Mouse (Mus musculus) neural tube, embryonic 14.5 days (tissue): Measurements from ENCODE around the gene Bglap. TPM values are rescaled to one million over a fixed set of nuclear protein-coding genes. Genes with fewer than 3 reads are reported as not detected.
"Not testable (repeated sequence)": the region's sequence is repeated elsewhere in the genome, so short reads cannot be mapped to it uniquely, and the experiment has no call there.

Experiments
- ATAC-seq: fragments of 200-750 bp; cut with Nextera tagmentation; 2 replicates; pipeline ENCODE4 v1.8.0; 2017; ENCODE audit warnings: low read depth, mild to moderate bottlenecking, moderate TSS enrichment, moderate library complexity
- H3K27ac ChIP-seq: fragments of 300-500 bp; sonication (generic); 2 replicates; pipeline ENCODE4 v1.5.1; 2014; ENCODE audit warnings: low read depth, mild to moderate bottlenecking, control low read depth, low read length, moderate library complexity, mixed read lengths
- H3K27me3 ChIP-seq: fragments of 300-500 bp; sonication (generic); 2 replicates; pipeline ENCODE4 v1.6.1; 2014; ENCODE audit warnings: low read length; ENCODE audit not compliant: control insufficient read depth, insufficient read depth
- H3K36me3 ChIP-seq: fragments of 300-500 bp; sonication (generic); 2 replicates; pipeline ENCODE4 v1.6.1; 2014; ENCODE audit warnings: low read length, mixed read lengths; ENCODE audit not compliant: control insufficient read depth, insufficient read depth
- H3K4me1 ChIP-seq: fragments of 300-500 bp; sonication (generic); 2 replicates; pipeline ENCODE4 v1.6.1; 2014; ENCODE audit warnings: low read length; ENCODE audit not compliant: control insufficient read depth, insufficient read depth
- H3K4me2 ChIP-seq: fragments of 300-500 bp; sonication (generic); 2 replicates; pipeline ENCODE4 v1.6.1; 2014; ENCODE audit warnings: mild to moderate bottlenecking, low read depth, low read length, control low read depth
- H3K4me3 ChIP-seq: fragments of 300-500 bp; sonication (generic); 2 replicates; pipeline ENCODE4 v1.5.1; 2014; ENCODE audit warnings: low read depth, low read length, control low read depth, mixed read lengths
- H3K9ac ChIP-seq: fragments of 300-500 bp; sonication (generic); replicated peaks from 2 replicates; pipeline ENCODE4 v1.6.1; 2014; ENCODE audit warnings: low read depth, mild to moderate bottlenecking, control low read depth, low read length, mixed read lengths
- H3K9me3 ChIP-seq: fragments of 300-500 bp; sonication (generic); 2 replicates; pipeline ENCODE4 v1.6.1; 2016; ENCODE audit warnings: low read length; ENCODE audit not compliant: control insufficient read depth
- WGBS: fragments of 180-500 bp; shearing (Covaris S2); extraction: QIAGEN DNeasy Blood & Tissue Kit; methylation state at CpG from one replicate; pipeline ENCODE4 v1.1.7; 2014; 5-methylcytosine and 5-hydroxymethylcytosine counted together
- polyA plus RNA-seq: library from polyadenylated mRNA; unstranded; fragments of >200 nt; fragmentation: Nextera tagmentation; extraction: Ambion mirVana; gene quantifications from 2 replicates; pipeline ENCODE4 v1.2.1, GENCODE M21; 2014

Gene Bglap
- polyA plus RNA-seq, 1 experiment from 2014 or later, result not detected

DNA sequence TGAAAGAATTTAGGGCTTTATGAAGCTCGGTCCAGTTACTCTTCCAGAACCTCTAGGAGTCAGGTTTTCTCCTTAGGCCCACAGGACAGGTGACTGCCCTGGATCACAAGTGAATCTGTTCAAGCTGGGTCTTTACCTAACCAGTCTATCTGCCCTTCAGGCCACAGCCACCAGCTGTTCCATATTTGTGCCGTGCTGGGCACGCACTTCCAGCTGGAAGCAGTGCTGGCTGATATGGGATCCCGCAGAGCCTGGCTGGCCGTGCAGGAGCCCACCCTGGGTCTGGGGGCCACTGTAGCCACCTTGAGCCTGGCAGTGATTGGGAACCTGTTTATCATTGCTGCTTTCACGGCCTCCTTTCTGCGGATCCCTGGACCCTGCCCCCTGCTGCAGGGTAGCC is 7.6 kb downstream of the Bglap start:
- not testable (repeated sequence) for H3K36me3 ChIP-seq, H3K4me3 ChIP-seq, H3K9me3 ChIP-seq, H3K27me3 ChIP-seq, H3K9ac ChIP-seq, H3K4me1 ChIP-seq
- H3K4me2 ChIP-seq, result peak overlapping the region; percentile 20; the same call in 1 of the 2 replicates
- H3K27ac ChIP-seq, result 0 out of 2 replicates have a peak overlapping the region, but pooled peaks have one; percentile 40
- 24% methylated on average over 5 of the region's 7 CpGs for WGBS
- peak; percentile 12; the same call in 1 of the 2 replicates for ATAC-seq

DNA sequence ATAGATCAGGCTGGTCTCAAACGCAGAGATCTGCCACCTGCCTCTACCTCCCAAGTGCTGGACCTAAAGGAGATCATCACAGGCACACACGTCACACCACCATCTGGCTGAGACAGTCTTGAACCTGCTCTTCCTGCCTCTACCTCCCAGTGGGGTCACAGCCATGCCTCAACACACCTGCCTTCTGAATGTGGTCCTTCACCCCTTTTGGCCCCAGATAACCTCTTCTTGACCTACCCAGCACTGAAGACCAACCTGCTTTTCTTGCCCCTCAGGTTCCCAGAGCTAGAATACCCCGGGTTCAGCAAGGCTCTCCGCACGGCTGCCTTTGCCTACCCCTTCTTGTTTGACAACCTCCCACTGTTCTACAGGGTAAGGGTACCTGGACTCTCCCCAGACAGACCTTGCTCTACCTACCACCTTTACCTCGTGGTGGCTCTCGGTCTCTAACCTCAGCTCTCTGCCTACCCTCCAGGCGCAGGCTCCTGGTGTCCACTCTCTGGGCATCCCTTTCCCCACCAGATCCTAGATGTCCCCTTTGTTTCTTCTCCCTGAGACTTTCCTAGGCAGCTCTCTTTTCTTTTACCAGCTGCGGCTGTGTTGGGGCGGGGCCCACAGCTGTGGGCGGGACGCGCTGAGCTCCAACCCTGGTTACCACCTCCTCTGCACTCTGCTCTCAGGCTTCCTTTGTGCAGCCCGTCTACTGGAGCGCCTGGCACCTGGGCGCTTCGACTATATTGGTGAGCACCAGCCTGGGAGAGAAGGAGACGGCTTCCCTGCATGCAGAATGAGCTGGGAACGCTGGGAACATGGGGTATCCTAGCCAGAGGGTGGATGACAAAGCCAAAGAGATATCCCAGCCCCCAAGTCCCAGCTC is 8.3 kb downstream of the Bglap start:
- WGBS, result 10% methylated on average over 18 of the region's 19 CpGs
- not testable (repeated sequence) for H3K9ac ChIP-seq, H3K27me3 ChIP-seq, H3K36me3 ChIP-seq, H3K9me3 ChIP-seq, H3K4me3 ChIP-seq, H3K4me1 ChIP-seq
- 0 out of 2 replicates have a peak overlapping the region, but pooled peaks have one; percentile 40 for H3K27ac ChIP-seq
- ATAC-seq, result peak; percentile 91
- H3K4me2 ChIP-seq, result peak overlapping the region; percentile 20; the same call in 1 of the 2 replicates

DNA sequence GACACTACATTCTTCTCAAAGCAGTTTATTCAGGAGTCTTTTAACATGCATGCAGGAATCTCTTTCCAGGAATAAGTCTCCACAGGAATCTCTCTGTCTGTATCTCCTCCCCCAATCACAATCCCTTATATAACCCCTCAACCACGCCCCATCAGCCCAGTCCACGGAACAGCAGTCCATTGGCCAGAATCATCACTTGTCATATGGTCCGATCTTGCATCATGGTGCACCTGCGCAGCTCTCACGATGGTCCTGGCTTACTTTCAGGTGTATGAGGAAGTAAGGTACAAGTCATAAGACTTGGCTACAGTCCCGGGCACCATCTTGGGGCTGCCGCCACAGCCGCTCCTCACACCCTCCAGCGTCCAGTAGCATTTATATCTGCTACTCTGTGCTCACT is 11.6 kb downstream of the Bglap start, which contains the start of gene Bglap3:
Gene Bglap3 (minus strand): TSS at position 101 of the 400 bp plus-strand sequence.
- not testable (repeated sequence) for H3K27me3 ChIP-seq, H3K36me3 ChIP-seq, H3K9me3 ChIP-seq, ATAC-seq, H3K4me1 ChIP-seq, H3K4me2 ChIP-seq, H3K4me3 ChIP-seq, H3K9ac ChIP-seq, H3K27ac ChIP-seq
- WGBS, result 96% methylated on average over 9 of the region's 9 CpGs

DNA sequence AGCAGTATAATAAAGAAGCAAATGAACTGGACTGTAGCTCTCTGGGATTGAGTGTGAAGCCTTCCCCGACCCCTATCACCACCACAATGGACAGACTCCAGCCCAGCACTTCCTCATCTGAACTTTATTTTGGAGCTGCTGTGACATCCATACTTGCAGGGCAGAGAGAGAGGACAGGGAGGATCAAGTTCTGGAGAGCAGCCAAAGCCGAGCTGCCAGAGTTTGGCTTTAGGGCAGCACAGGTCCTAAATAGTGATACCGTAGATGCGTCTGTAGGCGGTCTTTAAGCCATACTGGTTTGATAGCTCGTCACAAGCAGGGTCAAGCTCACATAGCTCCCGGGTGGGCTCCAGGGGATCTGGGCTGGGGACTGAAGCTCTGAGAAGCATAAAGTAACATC is 15.8 kb downstream of the Bglap start:
- H3K4me3 ChIP-seq, H3K9ac ChIP-seq, H3K36me3 ChIP-seq, H3K27ac ChIP-seq, ATAC-seq, H3K4me1 ChIP-seq, H3K4me2 ChIP-seq, H3K27me3 ChIP-seq, H3K9me3 ChIP-seq: not testable (repeated sequence)
- WGBS, result 94% methylated on average over 7 of the region's 7 CpGs

DNA sequence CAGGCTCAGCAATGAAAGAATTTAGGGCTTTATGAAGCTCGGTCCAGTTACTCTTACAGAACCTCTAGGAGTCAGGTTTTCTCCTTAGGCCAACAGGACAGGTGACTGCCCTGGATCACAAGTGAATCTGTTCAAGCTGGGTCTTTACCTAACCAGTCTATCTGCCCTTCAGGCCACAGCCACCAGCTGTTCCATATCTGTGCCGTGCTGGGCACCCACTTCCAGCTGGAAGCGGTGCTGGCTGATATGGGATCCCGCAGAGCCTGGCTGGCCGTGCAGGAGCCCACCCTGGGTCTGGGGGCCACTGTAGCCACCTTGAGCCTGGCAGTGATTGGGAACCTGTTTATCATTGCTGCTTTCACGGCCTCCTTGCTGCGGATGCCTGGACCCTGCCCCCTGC is 16.7 kb downstream of the Bglap start:
- not testable (repeated sequence) for H3K9me3 ChIP-seq, H3K4me3 ChIP-seq, H3K4me1 ChIP-seq, H3K27me3 ChIP-seq, H3K9ac ChIP-seq, H3K27ac ChIP-seq, H3K36me3 ChIP-seq, H3K4me2 ChIP-seq
- 46% methylated on average over 3 of the region's 7 CpGs for WGBS
- ATAC-seq, result peak; percentile 48; the same call in 1 of the 2 replicates

DNA sequence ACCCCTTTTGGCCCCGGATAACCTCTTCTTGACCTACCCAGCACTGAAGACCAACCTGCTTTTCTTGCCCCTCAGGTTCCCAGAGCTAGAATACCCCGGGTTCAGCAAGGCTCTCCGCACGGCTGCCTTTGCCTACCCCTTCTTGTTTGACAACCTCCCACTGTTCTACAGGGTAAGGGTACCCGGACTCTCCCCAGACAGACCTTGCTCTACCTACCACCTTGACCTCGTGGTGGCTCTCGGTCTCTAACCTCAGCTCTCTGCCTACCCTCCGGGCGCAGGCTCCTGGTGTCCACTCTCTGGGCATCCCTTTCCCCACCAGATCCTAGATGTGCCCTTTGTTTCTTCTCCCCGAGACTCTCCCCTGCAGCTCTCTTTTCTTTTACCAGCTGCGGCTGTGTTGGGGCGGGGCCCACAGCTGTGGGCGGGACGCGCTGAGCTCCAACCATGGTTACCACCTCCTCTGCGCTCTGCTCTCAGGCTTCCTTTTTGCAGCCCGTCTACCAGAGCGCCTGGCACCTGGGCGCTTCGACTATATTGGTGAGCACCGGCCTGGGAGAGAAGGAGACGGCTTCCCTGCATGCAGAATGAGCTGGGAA is 17.3 kb downstream of the Bglap start:
- not testable (repeated sequence) for H3K36me3 ChIP-seq, H3K27ac ChIP-seq, H3K4me2 ChIP-seq, H3K27me3 ChIP-seq, H3K9ac ChIP-seq, H3K4me3 ChIP-seq, H3K9me3 ChIP-seq, H3K4me1 ChIP-seq
- peak; percentile 84 for ATAC-seq
- WGBS, result 4% methylated on average over 20 of the region's 22 CpGs

DNA sequence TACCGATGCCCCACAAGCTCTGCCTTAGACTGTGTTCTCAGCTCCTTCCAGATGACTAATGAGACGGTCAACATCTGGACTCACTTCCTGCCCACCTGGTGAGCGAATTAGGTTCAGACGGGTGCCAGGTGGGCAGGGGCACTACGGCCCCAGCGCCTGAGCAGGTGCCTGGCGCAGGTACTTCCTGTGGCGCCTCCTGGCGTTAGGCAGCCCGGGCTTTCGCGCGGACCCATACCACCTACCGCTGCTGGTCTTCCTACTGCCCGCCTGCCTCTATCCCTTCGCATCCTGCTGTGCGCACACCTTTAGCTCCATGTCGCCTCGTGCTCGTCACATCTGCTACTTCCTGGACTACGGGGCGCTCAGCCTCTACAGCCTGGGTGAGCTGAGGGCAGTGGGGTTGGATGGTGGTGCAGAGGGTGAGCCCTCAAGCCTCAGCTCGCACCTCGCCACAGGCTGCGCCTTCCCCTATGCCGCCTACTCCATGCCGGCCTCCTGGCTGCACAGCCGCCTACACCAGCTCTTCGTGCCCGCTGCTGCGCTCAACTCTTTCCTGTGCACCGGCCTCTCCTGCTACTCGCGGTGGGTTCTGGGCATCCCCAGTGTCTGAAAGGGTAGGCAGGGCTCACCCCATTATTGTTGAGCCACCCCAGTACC is 18.4 kb downstream of the Bglap start:
- H3K4me1 ChIP-seq, result no peaks in the 10 kb centered on the region
- no peak overlapping the region for H3K9ac ChIP-seq
- H3K9me3 ChIP-seq, result no peaks in the 10 kb centered on the region
- H3K4me2 ChIP-seq, result no peak overlapping the region
- H3K27me3 ChIP-seq, result no peaks in the 10 kb centered on the region
- H3K36me3 ChIP-seq, result peaks cover 10% of the 10 kb centered on the region
- ATAC-seq, result peak; percentile 20; the same call in 1 of the 2 replicates
- 44% methylated on average over 34 of the region's 34 CpGs for WGBS
- no peak overlapping the region for H3K27ac ChIP-seq
- no peak overlapping the region for H3K4me3 ChIP-seq

DNA sequence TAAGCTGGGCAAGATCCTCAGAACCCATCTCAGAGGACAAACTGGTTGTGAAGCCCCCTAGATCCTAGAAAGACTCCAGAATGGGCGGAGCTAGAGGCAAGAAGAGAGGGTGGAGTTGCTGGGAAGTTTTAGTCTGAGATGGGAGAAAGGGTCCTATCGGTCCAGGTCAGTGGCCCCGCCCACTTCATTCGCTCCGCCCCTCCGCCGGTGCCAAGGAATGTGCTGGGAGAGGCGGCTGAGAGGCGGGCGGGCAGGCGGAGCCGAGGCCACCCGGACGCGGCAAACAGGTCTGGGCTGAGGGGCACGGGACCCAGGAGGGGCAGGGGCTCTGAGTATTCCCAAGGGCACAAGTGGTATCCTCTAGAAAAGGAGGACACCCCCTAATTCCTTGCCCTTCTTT is 19.9 kb downstream of the Bglap start, which contains the start of gene Paqr6:
Gene Paqr6 (plus strand): TSS at position 248 of the 400 bp plus-strand sequence.
- H3K9ac ChIP-seq, result no peak within 1 kb of the TSS
- no peak for ATAC-seq
- no peaks in the 10 kb centered on the region for H3K9me3 ChIP-seq
- H3K27ac ChIP-seq, result no peak within 1 kb of the TSS
- H3K4me3 ChIP-seq, result no peak within 1 kb of the TSS
- H3K4me2 ChIP-seq, result no peak within 1 kb of the TSS
- no peaks in the 10 kb centered on the region for H3K27me3 ChIP-seq
- no peaks in the 10 kb centered on the region for H3K4me1 ChIP-seq
- WGBS, result 3% methylated on average over 16 of the region's 16 CpGs
- H3K36me3 ChIP-seq, result peaks cover 24% of the 10 kb centered on the region

DNA sequence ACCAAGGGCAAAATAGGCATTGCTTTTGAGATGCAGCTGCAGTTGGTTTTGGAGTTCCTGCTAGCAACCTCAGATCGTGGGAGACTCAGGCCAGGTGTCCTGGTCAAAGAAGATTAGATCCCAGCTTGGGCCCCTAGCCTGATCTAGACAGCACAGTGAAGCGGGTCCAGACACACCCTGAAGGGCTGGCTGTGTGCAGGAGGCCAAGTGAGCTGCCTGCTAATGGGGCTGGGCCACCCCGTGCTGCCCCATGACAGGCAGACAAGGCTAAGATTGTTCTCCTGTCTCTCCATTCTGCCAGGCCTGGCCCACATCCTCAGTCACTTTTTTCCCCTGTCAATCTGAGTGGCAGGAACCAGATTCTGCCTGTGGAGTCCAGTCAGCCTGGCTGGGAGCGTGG is 20.6 kb downstream of the Bglap start:
- no peak overlapping the region for H3K9ac ChIP-seq
- no peak overlapping the region for H3K4me3 ChIP-seq
- peaks cover 30% of the 10 kb centered on the region for H3K36me3 ChIP-seq
- H3K4me1 ChIP-seq, result no peaks in the 10 kb centered on the region
- ATAC-seq, result no peak
- H3K4me2 ChIP-seq, result no peak overlapping the region
- whole genome bisulfite sequencing, result 65% methylated on average over 4 of the region's 4 CpGs
- H3K9me3 ChIP-seq, result no peaks in the 10 kb centered on the region
- no peak overlapping the region for H3K27ac ChIP-seq
- no peaks in the 10 kb centered on the region for H3K27me3 ChIP-seq
